Mouse (Mus musculus) cerebellum, adult 2 months (tissue): ENCODE measurements around the gene Cacnb1.

Experiments
- CTCF ChIP-seq: fragments of 200-500 bp; IDR thresholded peaks from 2 replicates; pipeline ENCODE4 v1.5.1; 2011; ENCODE audit warnings: low read depth, mild to moderate bottlenecking, control low read depth, low read length, moderate library complexity, borderline replicate concordance; ENCODE audit not compliant: insufficient read depth
- POLR2A ChIP-seq: fragments of 200-500 bp; IDR thresholded peaks from 2 replicates; pipeline ENCODE4 v1.6.1; 2011; ENCODE audit warnings: low read length, control low read depth, borderline replicate concordance; ENCODE audit not compliant: insufficient read depth

- no peak for TF ChIP-seq POLR2A
- TF ChIP-seq CTCF, result no peak
These were observed 21.2 kb upstream of the Cacnb1 start for GRCm38 (mm10) chr11:98044074-98044473.
